Mouse (Mus musculus): ENCODE data around the gene Mettl24.

DNA sequence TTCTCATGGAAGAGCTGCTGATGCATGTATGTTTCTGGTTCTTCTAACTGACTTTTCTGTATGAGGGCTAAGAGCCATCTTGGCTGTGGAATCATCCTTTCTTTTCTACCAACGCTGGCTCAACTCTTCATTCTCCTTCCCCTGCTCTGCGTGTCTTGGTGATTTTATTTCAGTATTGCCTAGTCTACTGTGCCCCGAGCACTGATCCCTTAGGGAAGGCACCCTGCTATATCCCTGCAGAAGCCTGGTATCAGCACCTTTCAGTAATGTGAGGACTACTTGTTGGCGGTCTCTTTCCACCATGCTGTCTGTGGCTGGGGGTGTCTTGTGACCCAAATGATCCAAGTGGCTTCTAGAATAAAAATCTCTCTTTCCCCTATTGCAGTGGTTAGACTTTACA is 92.6 kb downstream of the Mettl24 start:
- TF ChIP-seq POLR2A (IDR thresholded peaks at IDR 0.05; ENCODE audit: insufficient read depth, low read depth, low read length) (no peak), CTCF (IDR thresholded peaks at IDR 0.05; ENCODE audit: insufficient read depth, low read depth, low read length) (no peak)

Measured in olfactory bulb, adult 2 months (tissue).